Mouse (Mus musculus) CH12.LX (cell line): ENCODE measurements around the gene Aqp11. TPM values are rescaled to one million over a fixed set of nuclear protein-coding genes. Genes with fewer than 3 reads are reported as not detected.

Experiments used
- DNase-seq: peaks from one replicate; pipeline ENCODE4 v3.0.0-alpha.2; 2013; ENCODE audit errors: extremely low read depth
- H3K27ac ChIP-seq: 2 replicates; pipeline ENCODE4 v1.5.1; 2012; ENCODE audit warnings: low read depth, mild to moderate bottlenecking, control low read depth, moderate library complexity; ENCODE audit not compliant: insufficient read depth
- H3K27me3 ChIP-seq: replicated peaks from 2 replicates; pipeline ENCODE3; 2012; ENCODE audit warnings: inconsistent platforms
- H3K36me3 ChIP-seq, 2 experiments: replicated peaks in 1 of 2; 2 replicates each; pipeline versions ENCODE3 to v1.6.1; 2012; ENCODE audit warnings: inconsistent platforms in 1 of 2, low read length in 1 of 2, mild to moderate bottlenecking in 1 of 2, mixed read lengths in 1 of 2, moderate library complexity in 1 of 2; ENCODE audit not compliant: control insufficient read depth in 1 of 2, insufficient read depth in 1 of 2
- H3K4me1 ChIP-seq, 2 experiments: 2 replicates each; pipeline ENCODE4 v1.6.1; 2012; ENCODE audit warnings: inconsistent platforms in 1 of 2, moderate library complexity in 1 of 2; ENCODE audit not compliant: insufficient read depth in 2 of 2, control insufficient read depth in 1 of 2
- H3K4me2 ChIP-seq: 2 replicates; pipeline ENCODE4 v1.6.1; 2012; ENCODE audit warnings: low read depth, mild to moderate bottlenecking, control low read depth; ENCODE audit not compliant: poor library complexity, insufficient read depth, severe bottlenecking
- H3K4me3 ChIP-seq, 3 experiments: fragments of 150-350 bp in 1 of 3; sonication (generic) in 1 of 3; replicated peaks in 1 of 3; 2 replicates each; pipeline versions ENCODE3 to v1.5.1; 2011 to 2012; ENCODE audit warnings: low read depth in 2 of 3, low read length in 2 of 3, mild to moderate bottlenecking in 2 of 3, moderate library complexity in 2 of 3, control low read depth in 1 of 3, improper control_type of control experiment in 1 of 3, inconsistent platforms in 1 of 3, mixed read lengths in 1 of 3; ENCODE audit not compliant: poor library complexity in 1 of 3
- H3K79me2 ChIP-seq: replicated peaks from 2 replicates; pipeline ENCODE4 v1.6.1; 2012; ENCODE audit warnings: mild to moderate bottlenecking, moderate library complexity; ENCODE audit not compliant: control insufficient read depth, poor library complexity, insufficient read depth, severe bottlenecking; ENCODE audit errors: extremely low read depth
- H3K9ac ChIP-seq: 2 replicates; pipeline ENCODE4 v1.6.1; 2012; ENCODE audit warnings: low read depth, mild to moderate bottlenecking, control low read depth, moderate library complexity; ENCODE audit not compliant: insufficient read depth
- H3K9me3 ChIP-seq: replicated peaks from 2 replicates; pipeline ENCODE3; 2012; ENCODE audit warnings: low read length, inconsistent platforms, mixed read lengths
- BHLHE40 ChIP-seq: IDR thresholded peaks from 2 replicates; pipeline ENCODE4 v1.6.1; 2011; ENCODE audit warnings: mild to moderate bottlenecking, low read depth, low read length, improper control_type of control experiment
- CHD1 ChIP-seq: IDR thresholded peaks from 2 replicates; pipeline ENCODE4 v1.6.1; 2012; ENCODE audit warnings: low read depth, low read length, improper control_type of control experiment, inconsistent platforms
- CTCF ChIP-seq, 2 experiments: IDR thresholded peaks in 1 of 2; conservative IDR thresholded peaks in 1 of 2; 2 replicates each; pipeline ENCODE4 v1.5.1; 2011 to 2012; ENCODE audit warnings: low read depth in 2 of 2, low read length in 2 of 2, improper control_type of control experiment in 1 of 2, inconsistent platforms in 1 of 2, mild to moderate bottlenecking in 1 of 2, moderate library complexity in 1 of 2
- ETS1 ChIP-seq: conservative IDR thresholded peaks from 2 replicates; pipeline ENCODE4 v1.6.1; 2012; ENCODE audit warnings: low read depth, mild to moderate bottlenecking, inconsistent platforms, low read length, improper control_type of control experiment, moderate library complexity
- IRF4 ChIP-seq: IDR thresholded peaks from 2 replicates; pipeline ENCODE4 v1.6.1; 2014; ENCODE audit warnings: low read depth, mild to moderate bottlenecking, inconsistent platforms, low read length, improper control_type of control experiment
- JUN ChIP-seq: IDR thresholded peaks from 2 replicates; pipeline ENCODE4 v1.6.1; 2011; ENCODE audit warnings: low read depth, mild to moderate bottlenecking, low read length, improper control_type of control experiment, moderate library complexity; ENCODE audit not compliant: insufficient read depth
- JUND ChIP-seq: conservative IDR thresholded peaks from 2 replicates; pipeline ENCODE4 v1.6.1; 2011; ENCODE audit warnings: low read depth, low read length, improper control_type of control experiment
- KAT2A ChIP-seq: IDR thresholded peaks from 2 replicates; pipeline ENCODE4 v1.6.1; 2012; ENCODE audit warnings: low read length, improper control_type of control experiment, inconsistent platforms; ENCODE audit not compliant: insufficient replicate concordance
- MAFK ChIP-seq: IDR thresholded peaks from 2 replicates; pipeline ENCODE4 v1.6.1; 2011; ENCODE audit warnings: low read length, improper control_type of control experiment; ENCODE audit not compliant: insufficient replicate concordance
- MAX ChIP-seq: IDR thresholded peaks from 2 replicates; pipeline ENCODE4 v1.6.1; 2011; ENCODE audit warnings: low read length, improper control_type of control experiment
- MEF2A ChIP-seq: IDR thresholded peaks from 2 replicates; pipeline ENCODE4 v1.6.1; 2014; ENCODE audit warnings: low read depth, mild to moderate bottlenecking, inconsistent platforms, low read length, improper control_type of control experiment, borderline replicate concordance
- MXI1 ChIP-seq: IDR thresholded peaks from 2 replicates; pipeline ENCODE4 v1.6.1; 2011; ENCODE audit warnings: mild to moderate bottlenecking, low read depth, low read length, improper control_type of control experiment
- RAD21 ChIP-seq: IDR thresholded peaks from 2 replicates; pipeline ENCODE4 v1.6.1; 2011; ENCODE audit warnings: low read depth, mild to moderate bottlenecking, low read length, improper control_type of control experiment, moderate library complexity
- SMC3 ChIP-seq: IDR thresholded peaks from 2 replicates; pipeline ENCODE4 v1.6.1; 2011; ENCODE audit warnings: low read depth, low read length, improper control_type of control experiment
- TCF12 ChIP-seq: IDR thresholded peaks from 2 replicates; pipeline ENCODE4 v1.6.1; 2014; ENCODE audit warnings: low read depth, mild to moderate bottlenecking, inconsistent platforms, low read length, improper control_type of control experiment
- UBTF ChIP-seq: IDR thresholded peaks from 2 replicates; pipeline ENCODE4 v1.6.1; 2012; ENCODE audit warnings: low read depth, mild to moderate bottlenecking, inconsistent platforms, low read length, improper control_type of control experiment, moderate library complexity
- ZC3H11A ChIP-seq: IDR thresholded peaks from 2 replicates; pipeline ENCODE4 v1.6.1; 2012; ENCODE audit warnings: low read depth, mild to moderate bottlenecking, inconsistent platforms, low read length, improper control_type of control experiment
- ZKSCAN1 ChIP-seq: IDR thresholded peaks from 2 replicates; pipeline ENCODE4 v1.6.1; 2012; ENCODE audit warnings: low read depth, inconsistent platforms, low read length, improper control_type of control experiment, borderline replicate concordance
- dilution Hi-C: fragments of 300-500 bp; cut with MboI; formaldehyde crosslinking; loops from 2 replicates; pipeline ENCODE4 v1.14.3; 2020; ENCODE audit warnings: low sequenced_read_pairs; ENCODE audit not compliant: extremely low pct_unique_long_range_greater_than_20kb, extremely low pct_ligation_motif_present
- in situ Hi-C: fragments of 300-500 bp; cut with MboI; formaldehyde crosslinking; loops from 3 replicates; pipeline ENCODE4 v1.14.3; 2019; ENCODE audit warnings: low sequenced_read_pairs, low pct_ligation_motif_present, low pct_unique_long_range_greater_than_20kb, mixed read lengths
- polyA plus RNA-seq: library from polyadenylated mRNA; unstranded; fragments of >175 nt; gene quantifications from 2 replicates; pipeline ENCODE4 v1.2.1, GENCODE M21; 2012; ENCODE audit warnings: low read depth; ENCODE audit not compliant: insufficient read length
- total RNA-seq, 2 experiments: library from RNA; depleted of rRNA; stranded (reverse); fragments of 300-350 nt in 1 of 2; fragments of >200 nt in 1 of 2; gene quantifications; 2 replicates each; pipeline ENCODE4 v1.2.3; 2012 to 2014

The Aqp11 gene
- total and polyA plus RNA-seq, 3 experiments = 0.46 to 1.0 (median 0.89) TPM

GRCm38 (mm10) chr7:97783523-97783922 lies 45.4 kb upstream of the Aqp11 start:
- no peak overlapping the region for H3K4me3 ChIP-seq
- H3K27me3 ChIP-seq = peaks cover 9% of the 10 kb centered on the region
- H3K4me1 ChIP-seq = 0 out of 4 replicates have a peak, but pooled peaks cover 0 to 5% of the 10 kb centered on the region in 2 experiments
- dilution Hi-C loops = no loop called here
- H3K36me3 ChIP-seq = no peaks in the 10 kb centered on the region
- H3K4me2 ChIP-seq = no peak overlapping the region
- no peak for TF ChIP-seq CHD1
- no peak for TF ChIP-seq JUND
- TF ChIP-seq JUN = no peak
- no peak for TF ChIP-seq CTCF (conservative IDR thresholded peaks at IDR 0.05 in 1 of 2, IDR thresholded peaks at IDR 0.05 in 1 of 2; ENCODE audit: low read depth in 2 of 2, low read length in 2 of 2)
- no peak for TF ChIP-seq MAFK
- TF ChIP-seq MXI1 = no peak
- TF ChIP-seq ZC3H11A = no peak
- no peak for TF ChIP-seq BHLHE40
- no peak for TF ChIP-seq MEF2A
- TF ChIP-seq MAX = no peak
- no peak for TF ChIP-seq ZKSCAN1
- TF ChIP-seq IRF4 = no peak
- TF ChIP-seq SMC3 = no peak
- no peak for TF ChIP-seq TCF12
- no peak for TF ChIP-seq UBTF
- TF ChIP-seq KAT2A = no peak
- TF ChIP-seq ETS1 = no peak
- H3K9me3 ChIP-seq = peaks cover 7% of the 10 kb centered on the region
- DNase-seq = no peak
- in situ Hi-C loops = no loop called here
- no peak overlapping the region for H3K9ac ChIP-seq
- no peak overlapping the region for H3K27ac ChIP-seq
- no peaks in the 10 kb centered on the region for H3K79me2 ChIP-seq

GRCm38 (mm10) chr7:97781496-97781895 lies 43.4 kb upstream of the Aqp11 start:
- Histone ChIP-seq H3K27me3 (peaks cover 3% of the 10 kb centered on the region), H3K79me2 (no peaks in the 10 kb centered on the region), H3K27ac (no peak overlapping the region), H3K9me3 (peaks cover 15% of the 10 kb centered on the region), H3K9ac (no peak overlapping the region), H3K4me3 (no peak overlapping the region), H3K4me2 (no peak overlapping the region), H3K4me1 (0 out of 4 replicates have a peak, but pooled peaks cover 0 to 5% of the 10 kb centered on the region in 2 experiments), H3K36me3 (no peaks in the 10 kb centered on the region)
- no peak for TF ChIP-seq KAT2A
- no peak for TF ChIP-seq RAD21
- in situ Hi-C loops (no loop called here), dilution Hi-C loops (no loop called here)
- no peak for DNase-seq
